Mouse (Mus musculus) neutrophil, adult 65 days (primary cell): ENCODE measurements around the gene Mptx1. TPM values are rescaled to one million over a fixed set of nuclear protein-coding genes. Genes with fewer than 3 reads are reported as not detected.

Experiments used
- total RNA-seq: library from RNA; stranded (reverse); gene quantifications from 2 replicates; pipeline ENCODE4 v1.2.4, GENCODE M21; 2023

Mptx1 gene
- total RNA-seq: not detected in 2 replicates

GRCm38 (mm10) chr1:174330218-174330617 lies at the start of gene Mptx1:
Mptx1 (plus strand) TSS chr1:174330518.

GRCm38 (mm10) chr1:174364882-174365451 lies 34.6 kb downstream of the Mptx1 start, which contains the start of gene Olfr417:
Olfr417 (plus strand) TSS chr1:174365122.

Other genes with a start within 250 kb of the Mptx1 start
- not detected in 2 replicates for gene Olfr429, start 246.2 kb upstream of the Mptx1 start, total RNA-seq
- not detected in 2 replicates for gene Olfr427, start 233.6 kb upstream of the Mptx1 start, total RNA-seq
- not detected in 2 replicates for gene Olfr231, start 209.4 kb upstream of the Mptx1 start, total RNA-seq
- not detected in 2 replicates for gene Olfr424, start 199.0 kb upstream of the Mptx1 start, total RNA-seq
- not detected in 2 replicates for gene Olfr420, start 174.9 kb upstream of the Mptx1 start, total RNA-seq
- 0.98 and 2.2 TPM in 2 replicates for gene Spta1, start 157.7 kb upstream of the Mptx1 start, total RNA-seq
- gene Olfr419, start 78.5 kb upstream of the Mptx1 start, total RNA-seq: not detected in 2 replicates
- not detected in 2 replicates for gene Olfr417, start 34.6 kb downstream of the Mptx1 start, total RNA-seq
- not detected in 2 replicates for gene Olfr248, start 60.5 kb downstream of the Mptx1 start, total RNA-seq
- not detected in 2 replicates for gene Olfr414, start 93.5 kb downstream of the Mptx1 start, total RNA-seq
- gene Olfr220, start 111.6 kb downstream of the Mptx1 start, total RNA-seq: not detected in 2 replicates
- 0.18 TPM in 1 of 2 replicates, not detected in the other for gene Fmn2, start 171.3 kb downstream of the Mptx1 start, total RNA-seq